Mouse (Mus musculus) bone marrow, adult 2 months (tissue): Measurements from ENCODE around the gene Pdhb.

Experiments
- CTCF ChIP-seq: fragments of 200-500 bp; IDR thresholded peaks from 2 replicates; pipeline ENCODE4 v1.5.1; 2011; ENCODE audit warnings: low read length, control low read depth; ENCODE audit not compliant: control insufficient read depth, insufficient read depth
- POLR2A ChIP-seq: fragments of 200-500 bp; IDR thresholded peaks from 2 replicates; pipeline ENCODE4 v1.6.1; 2011; ENCODE audit warnings: low read depth, mild to moderate bottlenecking, control low read depth, low read length, borderline replicate concordance; ENCODE audit not compliant: control insufficient read depth

DNA sequence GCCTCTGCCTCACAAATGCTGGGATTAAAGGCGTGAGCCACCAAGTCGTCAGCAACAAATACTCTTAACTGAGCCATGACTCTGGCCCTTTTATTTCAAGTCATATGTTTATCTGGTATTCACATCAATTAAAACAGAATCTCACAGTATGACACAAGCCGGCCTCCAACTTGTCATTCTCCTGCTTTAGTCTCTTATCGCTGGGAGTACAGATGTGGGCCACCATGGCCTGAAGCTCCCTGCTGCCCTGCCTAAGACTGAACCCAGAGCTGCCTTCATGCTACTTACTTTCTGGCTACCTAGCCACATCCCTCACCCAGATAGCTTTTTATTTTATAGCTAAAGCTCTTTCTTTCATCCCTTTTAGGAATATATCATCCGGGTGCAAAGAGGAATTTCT is 53.4 kb downstream of the Pdhb start:
- TF ChIP-seq CTCF (no peak), POLR2A (no peak)
